Mouse (Mus musculus): ENCODE measurements at regions not wholly inside any gene's neighbourhood (a gene's known extent, or its start where the extent isn't known, plus 50 kb on each side); places are given as distances from the start of the nearest gene placed in this dataset.

- no peak for TF ChIP-seq CTCF (IDR thresholded peaks at IDR 0.05; ENCODE audit: extremely low read depth, insufficient read depth, insufficient read length, insufficient replicate concordance)
- no peak for TF ChIP-seq POLR2A (IDR thresholded peaks at IDR 0.05; ENCODE audit: low read depth, low read length)
These were observed 344.2 kb downstream of the Rps15a start for GRCm38 (mm10) chr7:117771836-117772235.

Measured in spleen, adult 2 months (tissue).